In the genomic region with DNA sequence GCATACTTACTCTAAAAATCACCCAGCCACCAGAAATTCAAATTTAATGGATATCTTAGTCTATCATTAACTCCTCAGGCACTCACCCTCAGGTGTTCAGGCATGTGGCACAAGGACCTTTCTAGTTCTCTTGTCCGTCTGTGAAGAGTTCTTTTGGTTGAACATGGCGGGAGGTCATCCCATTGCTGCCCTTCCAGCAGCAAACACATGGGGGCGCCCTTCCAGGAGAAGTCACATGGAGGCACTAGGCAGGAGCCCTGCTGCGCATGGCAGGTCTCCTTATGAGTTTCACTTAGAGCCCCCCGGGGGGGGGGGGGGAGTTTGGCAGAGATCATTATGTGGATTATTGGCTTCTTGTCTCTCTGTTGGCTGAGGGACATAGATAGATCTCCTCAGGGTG, we compare ENCODE assay signal across 9 mouse cellular contexts. TPM values are rescaled to one million over a fixed set of nuclear protein-coding genes. Genes with fewer than 3 reads are reported as not detected.
DNase-seq lines count a peak whose midpoint lies in the region; ATAC-seq and TF ChIP-seq lines count a peak whose summit lies in the region.
"Had no signal": no experiment of that assay in that cellular context is flagged by ENCODE, and none has a peak within 500 bp of the region (broad histone marks: within the 10 kb centered on the region; RNA-seq: fewer than 3 reads in every experiment).

No protein-coding gene starts in this region.

- TF ChIP-seq EP300 in MEL (IDR thresholded peaks at IDR 0.05; ENCODE audit: low read depth in 1 of 2, low read length in 2 of 2): no peak

- DNase-seq in kidney, adult 18-20 months: peak; percentile 15
- DNase-seq in MEL (ENCODE audit: low read depth, low spot score): peak; percentile 43
- peak; percentile 47 for DNase-seq in liver, embryonic 13.5 days
- DNase-seq in spleen, postnatal 36 days (ENCODE audit: low spot score in 2 of 2): peak; percentile 29 to 43
- DNase-seq in frontal cortex, postnatal 36 days (ENCODE audit: low spot score in 2 of 2): no peak
- DNase-seq in cerebellum, adult 11 months: no peak

- H3K4me3 ChIP-seq in kidney, embryonic 14.5 days (ENCODE audit: low read length): no peak overlapping the region
- no peak overlapping the region for H3K4me3 ChIP-seq in MEL (ENCODE audit: control insufficient read depth in 1 of 2, insufficient read depth in 1 of 2, low read depth in 2 of 2, low read length in 2 of 2)
- H3K4me3 ChIP-seq in liver, embryonic 13.5 days (replicated peaks): no peak overlapping the region
- no peak overlapping the region for H3K4me3 ChIP-seq in hindbrain, embryonic 16.5 days (ENCODE audit: low read length)
- H3K4me3 ChIP-seq: limb, embryonic 13.5 days had no signal

- H3K9me3 ChIP-seq in kidney, embryonic 14.5 days (ENCODE audit: control insufficient read depth, low read length): no peaks in the 10 kb centered on the region
- H3K9me3 ChIP-seq in MEL (replicated peaks; ENCODE audit: insufficient read depth, low read length): no peaks in the 10 kb centered on the region
- H3K9me3 ChIP-seq in liver, embryonic 13.5 days (replicated peaks): no peaks in the 10 kb centered on the region
- H3K9me3 ChIP-seq in hindbrain, embryonic 16.5 days (ENCODE audit: control insufficient read depth, low read length): no peaks in the 10 kb centered on the region
- H3K9me3 ChIP-seq: limb, embryonic 13.5 days had no signal

- H3K9ac ChIP-seq in kidney, embryonic 14.5 days (ENCODE audit: low read depth, low read length): no peak overlapping the region
- no peak overlapping the region for H3K9ac ChIP-seq in MEL (ENCODE audit: control insufficient read depth, low read depth, low read length, poor library complexity, severe bottlenecking)
- H3K9ac ChIP-seq in liver, embryonic 13.5 days: no peak overlapping the region
- no peak overlapping the region for H3K9ac ChIP-seq in hindbrain, embryonic 16.5 days (ENCODE audit: low read depth, low read length)
- H3K9ac ChIP-seq: limb, embryonic 13.5 days had no signal

- ATAC-seq in kidney, embryonic 14.5 days (ENCODE audit: low FRiP score, low TSS enrichment): no peak
- peak; percentile 39; the same call in 1 of the 2 replicates for ATAC-seq in liver, embryonic 13.5 days (ENCODE audit: low read depth)
- ATAC-seq in hindbrain, embryonic 16.5 days: no peak

- H3K27me3 ChIP-seq in kidney, embryonic 14.5 days (ENCODE audit: control insufficient read depth, insufficient read depth, low read length): no peaks in the 10 kb centered on the region
- H3K27me3 ChIP-seq in MEL (ENCODE audit: control insufficient read depth in 1 of 2, insufficient read depth in 2 of 2, low read length in 2 of 2): no peaks in the 10 kb centered on the region
- H3K27me3 ChIP-seq in liver, embryonic 13.5 days: no peaks in the 10 kb centered on the region
- no peaks in the 10 kb centered on the region for H3K27me3 ChIP-seq in hindbrain, embryonic 16.5 days (replicated peaks; ENCODE audit: control insufficient read depth, insufficient read depth, low read length)
- H3K27me3 ChIP-seq: limb, embryonic 13.5 days had no signal

- no peak overlapping the region for H3K27ac ChIP-seq in kidney, embryonic 14.5 days (ENCODE audit: low read depth, low read length)
- H3K27ac ChIP-seq in MEL (ENCODE audit: control insufficient read depth, low read depth, low read length): no peak overlapping the region
- no peak overlapping the region for H3K27ac ChIP-seq in liver, embryonic 13.5 days
- no peak overlapping the region for H3K27ac ChIP-seq in hindbrain, embryonic 16.5 days (ENCODE audit: low read depth, low read length)
- H3K27ac ChIP-seq: limb, embryonic 13.5 days had no signal

- H3K79me2 ChIP-seq in MEL (ENCODE audit: control insufficient read depth, insufficient read depth, low read length, poor library complexity): no peaks in the 10 kb centered on the region

- H3K36me3 ChIP-seq in kidney, embryonic 14.5 days (ENCODE audit: control insufficient read depth, insufficient read depth, low read length): no peaks in the 10 kb centered on the region
- H3K36me3 ChIP-seq in MEL (ENCODE audit: control insufficient read depth in 1 of 2, insufficient read depth in 2 of 2, low read length in 2 of 2): peaks cover 0 to 19% of the 10 kb centered on the region in 2 experiments; a peak in 2 of 4 replicates
- peaks cover 35% of the 10 kb centered on the region for H3K36me3 ChIP-seq in liver, embryonic 13.5 days
- H3K36me3 ChIP-seq in hindbrain, embryonic 16.5 days (ENCODE audit: control insufficient read depth, insufficient read depth, low read length): no peaks in the 10 kb centered on the region
- H3K36me3 ChIP-seq: limb, embryonic 13.5 days had no signal

- no peak for TF ChIP-seq POLR2A in MEL (IDR thresholded peaks at IDR 0.05; ENCODE audit: control insufficient read depth in 1 of 2, insufficient read depth in 1 of 2, low read depth in 1 of 2, low read length in 2 of 2, poor library complexity in 1 of 2)

- peak; percentile 21 for TF ChIP-seq RAD21 in MEL (IDR thresholded peaks at IDR 0.05; ENCODE audit: low read depth, low read length)

- H3K4me2 ChIP-seq in kidney, embryonic 14.5 days (replicated peaks; ENCODE audit: low read depth, low read length): no peak overlapping the region
- no peak overlapping the region for H3K4me2 ChIP-seq in liver, embryonic 13.5 days
- no peak overlapping the region for H3K4me2 ChIP-seq in hindbrain, embryonic 16.5 days (ENCODE audit: low read length)
- H3K4me2 ChIP-seq: limb, embryonic 13.5 days had no signal

- 77% methylated on average over 5 of the region's 5 CpGs for WGBS in kidney, embryonic 14.5 days
- 74% methylated on average over 5 of the region's 5 CpGs for WGBS in liver, embryonic 13.5 days (ENCODE audit: insufficient replicate concordance)
- WGBS in hindbrain, embryonic 16.5 days: 79% methylated on average over 5 of the region's 5 CpGs

- no peaks in the 10 kb centered on the region for H3K4me1 ChIP-seq in kidney, embryonic 14.5 days (ENCODE audit: control insufficient read depth, insufficient read depth, low read length)
- H3K4me1 ChIP-seq in MEL (ENCODE audit: control insufficient read depth in 1 of 2, insufficient read depth in 2 of 2, low read length in 2 of 2): no peaks in the 10 kb centered on the region
- H3K4me1 ChIP-seq in liver, embryonic 13.5 days (replicated peaks): peaks cover 7% of the 10 kb centered on the region; the same call in 1 of the 2 replicates
- H3K4me1 ChIP-seq in hindbrain, embryonic 16.5 days (ENCODE audit: control insufficient read depth, insufficient read depth, low read depth, low read length): no peaks in the 10 kb centered on the region
- H3K4me1 ChIP-seq: limb, embryonic 13.5 days had no signal

- TF ChIP-seq CTCF in MEL (IDR thresholded peaks at IDR 0.05 in 2 of 3, conservative IDR thresholded peaks at IDR 0.05 in 1 of 3; ENCODE audit: control insufficient read depth in 1 of 3, insufficient read depth in 1 of 3, low read depth in 2 of 3, low read length in 3 of 3, poor library complexity in 1 of 3, severe bottlenecking in 1 of 3): peak; percentile 54 to 69 (median 60)

TF ChIP-seq in MEL, 35 proteins besides CTCF, POLR2A, EP300 and RAD21:
- TF ChIP-seq USF1 (IDR thresholded peaks at IDR 0.05; ENCODE audit: low read depth, low read length) (peak; percentile 55), SMC3 (IDR thresholded peaks at IDR 0.05; ENCODE audit: low read depth, low read length) (peak; percentile 57), ZMIZ1 (IDR thresholded peaks at IDR 0.05; ENCODE audit: low read depth, low read length) (no peak)

RNA-seq across cellular contexts. Expression of gene Atg16l1, which starts 59.3 kb away (rescaled TPM):
- 23.7 and 33.1 TPM in 2 replicates for polyA plus RNA-seq in kidney, embryonic 14.5 days (2014; fragmentation: Nextera tagmentation; extraction: Ambion mirVana)
- 25.7 and 34.0 TPM in 2 replicates for total RNA-seq in MEL (2012; rRNA removed)
- polyA plus RNA-seq in MEL (2012; ENCODE audit: insufficient read depth in 1 of 2, insufficient read length in 2 of 2, low read depth in 1 of 2, low replicate concordance in 2 of 2, missing spikeins in 1 of 2): 10 to 100 TPM in 1 of 2 experiments, not detected in 1; 33.8 TPM
- 14.5 and 15.3 TPM in 2 replicates for polyA plus RNA-seq in liver, embryonic 13.5 days (2015; fragmentation: Nextera tagmentation; extraction: Ambion mirVana)
- 71.6 and 74.2 TPM in 2 replicates for polyA plus RNA-seq in hindbrain, embryonic 16.5 days (2015; fragmentation: Nextera tagmentation; extraction: Ambion mirVana)

Comparison
In these comparisons a context has a peak if more than half of its experiments do, and no peak if none do; other contexts are left out.
1. DNase-seq: peak in kidney, adult 18-20 months (single experiment), MEL (single experiment), liver, embryonic 13.5 days (single experiment) and spleen, postnatal 36 days (2 of 2); none in frontal cortex, postnatal 36 days (0 of 2) and cerebellum, adult 11 months (single experiment).